Mouse (Mus musculus): ENCODE data around the gene 1500009C09Rik.

DNA sequence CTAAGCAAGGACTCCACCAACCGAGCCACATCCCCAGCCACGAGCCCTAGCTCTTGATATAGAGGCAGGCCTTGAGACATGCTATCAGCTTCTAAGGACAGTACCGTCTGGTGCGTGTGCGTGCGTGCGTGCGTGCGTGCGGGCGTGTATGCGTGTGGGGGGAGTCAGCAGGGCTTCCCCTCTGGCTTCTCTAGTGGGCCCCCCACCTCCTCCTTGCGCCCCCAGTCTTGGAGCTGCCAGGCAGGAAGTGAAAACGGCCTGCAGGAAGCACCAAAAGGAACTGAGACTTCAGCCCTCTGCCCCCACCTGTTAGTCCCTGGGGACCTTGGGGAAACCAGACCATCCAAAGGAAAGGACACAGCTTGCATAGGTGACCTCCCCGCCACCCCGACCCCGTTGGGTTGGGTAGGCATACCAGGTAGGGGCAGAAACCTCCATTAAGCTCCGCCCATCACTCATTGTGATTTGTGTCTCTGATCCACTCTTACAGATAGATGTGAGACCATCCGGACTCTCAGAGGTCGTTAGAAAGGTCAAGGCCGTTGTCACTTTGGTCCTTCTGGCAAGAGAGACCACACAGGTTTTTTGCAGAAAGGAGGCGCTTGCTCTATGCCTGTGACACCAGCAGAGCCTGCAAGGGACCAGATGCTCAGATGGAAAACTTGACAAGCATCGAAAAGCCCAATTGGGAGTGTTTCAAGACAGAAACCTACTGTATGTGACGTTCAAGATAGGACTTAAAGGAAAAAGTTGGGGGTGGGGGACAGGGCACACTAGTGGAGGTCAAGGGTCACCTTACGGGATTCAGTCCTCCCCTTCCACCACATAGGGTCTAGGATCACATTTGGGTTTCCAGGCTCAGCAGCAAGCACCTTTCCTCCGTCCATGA lies 33.2 kb upstream of the 1500009C09Rik start:
- TF ChIP-seq CTCF (IDR thresholded peaks at IDR 0.05; ENCODE audit: low read depth) (no peak), EP300 (IDR thresholded peaks at IDR 0.05; ENCODE audit: low read depth) (no peak)
